Mouse (Mus musculus) layer of hippocampus, postnatal 25 days (tissue): ENCODE measurements at regions not wholly inside any gene's neighbourhood (a gene's known extent, or its start where the extent isn't known, plus 50 kb on each side); places are given as distances from the start of the nearest gene placed in this dataset.

ENCODE experiments used
- DNase-seq, 2 experiments: peaks; one replicate each; pipeline ENCODE4 v3.0.0; 2022; ENCODE audit warnings: mixed read lengths in 2 of 2, low spot score in 1 of 2; ENCODE audit errors: extremely low spot score in 1 of 2

DNA sequence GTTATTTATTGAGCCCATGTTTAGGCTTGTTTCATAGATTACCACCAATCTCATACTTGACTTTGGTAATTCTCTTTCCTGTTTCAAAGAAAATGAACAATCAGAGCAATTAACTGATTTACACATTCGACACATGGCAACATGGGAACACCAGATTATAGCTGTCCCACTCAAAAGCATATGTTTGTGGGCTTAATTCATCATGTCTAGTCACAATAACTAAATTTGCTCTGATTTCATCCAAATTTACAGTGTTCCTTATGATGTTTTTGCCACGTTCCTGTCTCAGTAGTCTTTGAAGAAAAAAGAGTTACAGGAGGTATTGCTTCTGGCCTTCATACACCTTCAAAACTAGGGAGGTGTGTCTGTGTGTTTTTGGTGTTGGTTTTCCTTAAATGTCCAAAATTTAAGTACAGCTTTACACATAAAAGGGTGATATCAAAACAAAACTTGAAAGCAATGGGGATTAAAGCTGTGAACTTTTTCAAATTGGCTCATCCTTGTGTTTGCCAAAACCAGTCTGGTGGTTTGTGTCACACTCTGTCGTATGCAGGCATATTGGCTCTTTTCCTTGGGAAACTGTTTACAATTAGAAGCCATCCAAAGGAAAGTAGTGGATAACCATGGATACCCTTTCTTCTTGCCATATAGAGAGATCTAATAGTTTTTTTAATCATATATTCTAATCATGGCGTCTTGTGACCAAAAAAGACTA is 291.3 kb downstream of the Etv1 start:
- no peak for DNase-seq

DNA sequence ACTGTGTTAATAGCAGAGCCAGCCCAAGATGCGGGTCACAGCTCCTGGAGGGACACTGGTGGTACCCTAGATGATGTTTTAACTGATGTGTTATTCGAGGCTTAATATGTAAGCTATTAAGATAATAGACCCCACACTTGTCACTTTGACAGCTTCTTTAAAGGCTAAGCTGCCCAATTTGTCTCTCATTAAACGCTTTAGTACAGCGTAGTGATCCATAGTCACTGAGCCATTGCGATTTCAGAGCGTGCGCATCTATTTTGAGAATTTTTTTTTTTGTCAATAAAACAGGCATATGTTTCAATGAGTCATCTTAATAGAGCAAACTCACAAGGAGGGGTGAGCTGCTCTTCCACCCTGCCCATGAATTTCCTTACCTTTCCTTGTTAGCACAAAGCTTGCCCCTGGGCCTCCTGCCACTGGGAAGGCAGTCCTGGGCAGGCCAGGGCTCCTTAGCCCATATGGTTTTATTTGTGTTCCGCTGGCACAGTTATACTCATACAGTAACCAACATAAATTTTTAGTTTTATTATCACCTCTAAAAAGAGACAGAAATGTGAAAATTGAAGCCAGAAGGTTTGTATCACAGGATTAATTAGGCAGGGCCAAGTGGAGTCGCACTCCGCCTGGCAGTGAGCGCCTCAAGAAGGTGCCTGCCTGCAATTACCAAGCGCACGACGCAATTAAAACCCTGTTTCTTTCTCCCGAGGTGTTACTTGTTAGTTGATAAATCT is 294.3 kb downstream of the Etv1 start:
- no peak for DNase-seq

DNA sequence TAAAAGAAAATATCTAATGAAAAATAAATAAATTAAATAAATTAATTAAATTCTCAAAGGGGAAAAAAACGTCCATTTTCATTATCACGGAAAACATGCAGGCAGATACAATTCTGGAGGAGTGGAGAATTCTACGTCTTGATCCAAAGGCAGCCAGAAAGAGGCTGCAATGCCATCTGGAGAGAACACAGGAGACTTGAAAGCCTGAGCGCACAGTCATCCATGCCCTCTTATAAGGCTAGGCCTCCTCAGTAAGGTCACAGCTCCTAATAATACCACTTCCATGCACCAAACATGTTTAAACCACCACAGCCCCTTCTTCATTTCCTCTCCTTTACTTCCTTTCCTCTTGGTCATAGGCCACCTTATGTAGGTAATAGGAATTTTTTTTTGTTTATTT is 307.1 kb downstream of the Etv1 start:
- DNase-seq, result no peak

- DNase-seq, result no peak
Measured at GRCm38 (mm10) chr12:39094638-39095230, 315.6 kb downstream of the Etv1 start.

DNA sequence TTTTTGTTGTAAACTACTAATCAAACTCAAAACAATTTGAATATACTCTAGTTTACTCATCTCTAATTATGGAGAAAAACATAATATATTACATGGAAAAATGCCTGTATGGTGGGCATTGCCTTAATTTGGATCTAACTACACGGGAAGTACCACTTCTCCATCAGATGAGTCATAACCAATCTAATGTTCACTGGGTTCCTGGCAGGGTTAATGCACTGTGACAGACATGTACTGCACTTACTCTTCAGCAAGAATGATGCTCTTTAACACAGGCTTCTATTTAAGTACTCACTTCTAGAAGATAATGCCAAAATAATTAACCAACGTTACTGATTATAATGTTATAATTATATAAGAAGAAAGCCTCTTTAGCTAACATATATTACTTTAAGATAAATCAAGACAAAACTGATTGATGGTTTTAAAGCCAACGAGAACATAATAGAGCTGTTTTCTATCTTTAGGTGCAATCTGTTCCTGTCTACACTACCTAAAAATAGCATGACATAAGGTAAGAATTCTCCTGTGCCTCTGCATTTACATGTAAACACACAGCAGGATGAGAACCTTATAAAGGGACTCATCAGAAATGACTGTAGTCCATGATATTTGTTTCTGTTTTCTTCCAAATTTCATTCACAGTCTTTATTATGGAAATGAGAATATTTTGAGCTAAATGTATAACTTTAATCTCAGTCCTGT is 344.4 kb downstream of the Etv1 start:
- no peak for DNase-seq

DNA sequence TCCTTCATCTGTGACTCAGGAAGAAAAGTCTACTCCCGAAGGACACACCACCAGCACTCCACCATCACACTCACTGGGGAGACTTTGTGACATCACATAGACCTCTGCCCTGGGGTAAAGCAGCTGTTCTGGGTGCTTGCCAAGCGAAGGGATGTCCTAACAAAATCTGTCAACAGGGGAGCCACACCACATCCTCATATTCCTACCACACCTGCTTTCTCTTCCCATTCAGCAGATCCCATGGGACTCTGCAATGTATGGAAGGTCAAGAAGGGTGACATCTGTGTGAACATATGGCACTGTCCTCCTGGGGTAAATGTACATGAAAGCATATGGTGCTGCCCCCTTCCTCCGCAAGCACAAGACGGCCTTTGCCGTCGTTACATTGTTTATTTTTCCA is 375.5 kb downstream of the Etv1 start:
- no peak for DNase-seq

DNA sequence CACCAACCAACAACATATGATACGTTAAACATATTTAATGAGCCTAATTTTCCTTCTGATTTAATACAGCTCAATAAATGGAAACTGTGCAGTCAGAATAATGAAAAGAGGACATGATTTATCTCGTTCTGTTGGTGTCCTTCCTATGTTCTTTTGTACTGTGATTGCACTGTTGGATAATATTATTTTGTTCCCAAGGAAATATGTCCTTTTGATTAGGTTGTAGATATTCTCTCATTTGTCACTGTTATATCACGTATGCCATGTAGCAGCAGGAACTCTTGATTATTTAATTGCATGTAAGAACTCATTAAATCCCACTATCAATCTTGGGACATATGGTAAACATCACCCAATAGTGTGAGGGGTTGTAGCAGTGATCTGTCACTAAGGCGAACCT is 397.8 kb downstream of the Etv1 start:
- no peak for DNase-seq

GRCm38 (mm10) chr12:39224073-39224472 is 444.9 kb downstream of the Etv1 start:
- DNase-seq, result no peak

GRCm38 (mm10) chr12:39256605-39257004 is 477.4 kb downstream of the Etv1 start:
- DNase-seq, result no peak

- DNase-seq, result no peak
Measured at GRCm38 (mm10) chr12:39257571-39257970, 478.4 kb downstream of the Etv1 start.

DNA sequence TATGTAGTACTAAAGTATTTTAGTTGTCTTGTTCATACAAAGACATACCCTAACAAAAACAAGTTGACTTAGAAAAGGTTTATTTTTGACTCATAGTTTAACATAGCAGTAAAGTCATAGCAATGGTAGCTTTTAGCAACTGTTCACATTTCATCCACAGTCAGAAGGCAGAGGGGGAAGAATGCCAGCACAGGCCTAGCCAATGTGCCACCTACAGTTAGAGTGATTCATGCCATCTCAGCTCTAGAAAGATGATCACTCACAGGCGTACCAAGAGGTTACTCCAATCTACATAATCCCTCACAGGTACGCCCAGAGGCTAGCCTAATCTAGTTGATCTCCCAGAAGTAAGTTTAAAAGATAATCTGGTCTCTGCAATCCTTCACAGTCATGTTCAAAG is 510.5 kb downstream of the Etv1 start:
- no peak for DNase-seq

- no peak for DNase-seq
Measured at GRCm38 (mm10) chr12:39301351-39302212, 522.4 kb downstream of the Etv1 start.

- no peak for DNase-seq
Measured at GRCm38 (mm10) chr12:39302213-39302591, 523.0 kb downstream of the Etv1 start.

DNA sequence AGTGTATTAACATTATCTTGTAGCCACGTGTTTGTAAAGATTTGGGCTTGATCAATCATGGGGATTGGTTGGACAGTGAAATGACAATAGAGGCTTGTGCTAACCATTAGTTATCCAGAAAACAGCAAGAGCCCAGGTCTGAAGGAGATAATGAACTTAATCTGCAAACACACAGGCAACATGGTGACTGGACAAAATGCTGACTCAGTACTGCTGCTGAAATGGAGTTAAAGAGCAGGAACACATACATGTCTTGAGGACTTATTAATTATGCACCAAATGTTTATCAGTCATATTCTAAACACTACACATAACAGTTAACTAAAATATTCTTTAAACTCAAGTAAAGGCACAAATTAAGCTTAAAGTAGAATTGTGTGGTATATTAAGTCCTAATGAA is 528.6 kb downstream of the Etv1 start:
- DNase-seq, result no peak

DNA sequence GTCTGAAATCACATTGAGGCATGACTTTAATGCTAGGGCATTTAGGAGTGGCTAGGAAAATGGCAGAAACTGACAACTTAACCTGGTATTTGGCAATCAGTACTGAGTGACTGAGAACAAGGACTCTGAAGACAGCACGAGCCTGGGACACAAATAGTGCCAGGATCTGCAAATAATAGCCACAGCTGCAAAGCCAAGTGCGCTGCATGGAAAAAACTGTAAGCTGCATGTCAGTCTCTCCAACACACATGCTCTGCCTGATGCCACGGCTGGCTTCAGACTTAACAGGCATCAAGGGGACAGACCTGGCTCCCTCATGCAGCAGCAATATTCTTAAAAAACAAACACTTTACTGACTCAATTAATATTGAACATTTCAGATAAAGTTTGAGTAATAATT is 530.7 kb downstream of the Etv1 start:
- no peak for DNase-seq

GRCm38 (mm10) chr12:39317229-39317628 is 538.0 kb downstream of the Etv1 start:
- DNase-seq, result no peak

DNA sequence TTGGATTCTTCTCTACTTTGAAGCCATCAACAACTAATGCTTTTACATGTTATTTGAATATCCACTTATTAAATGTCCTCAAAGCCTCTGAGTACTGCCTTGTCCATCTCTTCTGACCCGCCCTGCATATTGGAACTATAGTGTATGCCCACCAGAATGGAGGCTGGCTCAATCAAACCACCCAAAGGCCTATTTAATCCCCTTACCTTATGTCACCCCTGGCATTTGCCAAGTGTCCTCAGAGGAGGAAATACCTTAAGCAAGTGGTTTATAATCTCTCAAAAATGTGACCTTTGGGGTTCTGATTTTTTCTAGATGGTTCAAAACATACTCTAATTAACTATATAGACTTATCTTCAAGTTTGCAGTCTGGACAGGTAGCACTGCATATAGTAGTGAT is 542.3 kb downstream of the Etv1 start:
- no peak for DNase-seq

- DNase-seq, result no peak
Measured at GRCm38 (mm10) chr12:39326157-39326556, 547.0 kb downstream of the Etv1 start.

DNA sequence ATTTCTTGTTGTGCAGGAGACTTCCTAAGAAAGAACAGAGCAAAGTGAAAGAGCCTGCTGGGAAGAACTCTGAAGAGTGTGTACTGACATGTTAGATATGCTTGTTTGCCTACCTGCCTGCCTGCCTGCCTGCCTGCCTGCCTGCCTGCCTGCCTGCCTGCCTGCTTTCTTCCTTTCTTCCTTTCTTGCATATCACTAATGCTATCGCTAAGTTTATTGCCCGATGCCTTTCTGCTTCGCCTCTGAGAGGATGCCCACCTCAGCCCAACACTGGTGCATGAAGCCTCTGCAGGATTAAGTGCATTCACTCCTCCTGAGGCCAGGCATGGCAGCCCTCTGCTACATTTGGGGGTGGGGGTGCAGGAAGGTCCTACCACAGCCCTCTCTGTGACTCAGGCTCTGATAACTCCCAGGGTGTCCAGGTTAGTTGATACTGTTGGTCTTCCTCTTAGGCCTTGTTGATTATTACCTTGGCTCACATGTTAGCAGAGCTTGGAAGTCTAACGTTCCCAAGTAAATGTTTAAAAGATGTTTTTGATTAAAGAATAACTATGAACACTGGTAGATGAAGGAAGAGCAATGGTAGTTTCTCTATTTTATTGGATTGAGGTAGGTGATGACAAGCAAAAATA is 547.6 kb downstream of the Etv1 start:
- DNase-seq, result no peak

- DNase-seq, result no peak
Measured at GRCm38 (mm10) chr12:39328377-39328776, 549.2 kb downstream of the Etv1 start.
